Comparison of ENCODE assay signal across 9 mouse cellular contexts in genomic region chr9:13749675-13749998, GRCm38 (mm10). TPM values are rescaled to one million over a fixed set of nuclear protein-coding genes. Genes with fewer than 3 reads are reported as not detected.
A peak's percentile ranks its signal among the peaks of the same experiment; 100 is the strongest.
DNase-seq lines count a peak whose midpoint lies in the region; ATAC-seq and TF ChIP-seq lines count a peak whose summit lies in the region.
"Had no signal": no experiment of that assay in that cellular context is flagged by ENCODE, and none has a peak within 500 bp of the region (broad histone marks: within the 10 kb centered on the region; RNA-seq: fewer than 3 reads in every experiment).

No protein-coding gene starts in this region.

- H3K9me3 ChIP-seq in heart, embryonic 12.5 days (replicated peaks) = peaks cover 3% of the 10 kb centered on the region; the same call in 1 of the 2 replicates
- H3K9me3 ChIP-seq in ES-E14 (ENCODE audit: control insufficient read depth, insufficient read depth, low read depth, low read length) = no peaks in the 10 kb centered on the region

- H3K4me1 ChIP-seq in heart, embryonic 12.5 days (replicated peaks) = 0 out of 2 replicates have a peak, but pooled peaks cover 9% of the 10 kb centered on the region
- peaks cover 0 to 3% of the 10 kb centered on the region in 2 experiments; a peak in 1 of 4 replicates for H3K4me1 ChIP-seq in ES-E14 (ENCODE audit: control insufficient read depth in 2 of 2, insufficient read depth in 2 of 2, low read length in 2 of 2, poor library complexity in 1 of 2)

- 0 out of 2 replicates have a peak, but pooled peaks cover 4% of the 10 kb centered on the region for H3K36me3 ChIP-seq in heart, embryonic 12.5 days
- H3K36me3 ChIP-seq in ES-E14 (ENCODE audit: control insufficient read depth, insufficient read depth, low read length, poor library complexity, severe bottlenecking) = no peaks in the 10 kb centered on the region

- peak overlapping the region; percentile 86 for H3K9ac ChIP-seq in heart, embryonic 12.5 days
- peak overlapping the region; percentile 98 for H3K9ac ChIP-seq in ES-E14 (ENCODE audit: insufficient read depth, low read depth, low read length, poor library complexity, severe bottlenecking)

- in situ Hi-C loops in ES-E14 (cut with MboI; ENCODE audit: low sequenced_read_pairs in 2 of 2, unreplicated experiment in 2 of 2) = no loop called here

- no peak for DNase-seq in heart, postnatal 10 days
- peak; percentile 21 for DNase-seq in ES-E14 (ENCODE audit: low read depth, low spot score)
- no peak for DNase-seq in layer of hippocampus, adult 9-11 months
- no peak for DNase-seq in right cerebral cortex, postnatal 10 days (ENCODE audit: low spot score in 2 of 2)

- H3K27ac ChIP-seq in heart, embryonic 12.5 days (ENCODE audit: poor library complexity, severe bottlenecking) = peak overlapping the region; percentile 92
- H3K27ac ChIP-seq in ES-E14 (ENCODE audit: insufficient read depth, low read depth, low read length, poor library complexity, severe bottlenecking) = no peak overlapping the region

- intact Hi-C loops in heart, postnatal 10 days (cut with DNase I) = no loop called here

- peak overlapping the region; percentile 71 for H3K4me3 ChIP-seq in heart, embryonic 12.5 days
- peak overlapping the region; percentile 81 to 92 for H3K4me3 ChIP-seq in ES-E14 (ENCODE audit: insufficient read depth in 1 of 2, low read depth in 1 of 2, low read length in 2 of 2, poor library complexity in 1 of 2, severe bottlenecking in 1 of 2)

- H3K27me3 ChIP-seq in heart, embryonic 12.5 days (replicated peaks) = no peaks in the 10 kb centered on the region
- H3K27me3 ChIP-seq: Patski had no signal

- H3K4me2 ChIP-seq in heart, embryonic 12.5 days = peak overlapping the region; percentile 74

- 2% methylated on average over 7 of the region's 7 CpGs for WGBS in heart, embryonic 12.5 days

- ATAC-seq in heart, embryonic 12.5 days (ENCODE audit: insufficient number of reproducible peaks, low FRiP score) = no peak
- peak; percentile 5; the same call in 1 of the 2 replicates for ATAC-seq in granulocyte monocyte progenitor cell, adult 5-6 weeks (replicated peaks; ENCODE audit: poor library complexity, severe bottlenecking)
- peak; percentile 64 for ATAC-seq in megakaryocyte-erythroid progenitor cell, adult 5-6 weeks (replicated peaks; ENCODE audit: low FRiP score, low TSS enrichment, poor library complexity, severe bottlenecking)
- no peak for ATAC-seq in CD4-positive, CD25-positive, alpha-beta regulatory T cell, adult 4 months

TF ChIP-seq in ES-E14, 5 proteins besides CTCF, POLR2A, EP300 and RAD21:
- TF ChIP-seq CHD2 (IDR thresholded peaks at IDR 0.05; ENCODE audit: low read depth, low read length) (no peak), HCFC1 (IDR thresholded peaks at IDR 0.05; ENCODE audit: borderline replicate concordance, insufficient read depth, low read length) (no peak), ZNF384 (IDR thresholded peaks at IDR 0.05; ENCODE audit: low read depth, low read length) (no peak), MAFK (IDR thresholded peaks at IDR 0.05; ENCODE audit: insufficient read depth, low read depth, low read length) (no peak), ZC3H11A (IDR thresholded peaks at IDR 0.05; ENCODE audit: borderline replicate concordance, low read depth, low read length) (no peak)

RNA-seq across cellular contexts. Expression of gene Mtmr2, which starts 1.4 kb away (rescaled TPM):
- 56.6 and 57.9 TPM in 2 replicates for polyA plus RNA-seq in heart, embryonic 12.5 days (2016; fragmentation: Nextera tagmentation; extraction: Ambion mirVana)
- 10 to 100 TPM; 36.4 to 38.6 TPM for total RNA-seq in heart, postnatal 10 days (2021)
- 36.8 and 45.3 TPM in 2 replicates for total RNA-seq in ES-E14 (2012; rRNA removed)
- 33.7 and 42.9 TPM in 2 replicates for total RNA-seq in granulocyte monocyte progenitor cell, adult 5-6 weeks (2014; fragmentation: Nextera tagmentation)
- total RNA-seq in granulocyte monocyte progenitor cell, adult 5-6 weeks (2017) = 52.8 and 58.0 TPM in 2 replicates
- total RNA-seq in megakaryocyte-erythroid progenitor cell, adult 5-6 weeks (2014; fragmentation: Nextera tagmentation) = 21.4 and 25.0 TPM in 2 replicates
- total RNA-seq in megakaryocyte-erythroid progenitor cell, adult 5-6 weeks (2017) = 41.2 and 52.9 TPM in 2 replicates
- 10 to 100 TPM; 30.9 to 31.9 TPM for polyA plus RNA-seq in CD4-positive, CD25-positive, alpha-beta regulatory T cell, adult 4 months (2017; shearing (Covaris generic))

Comparison
In these comparisons a context has a peak if more than half of its experiments do, and no peak if none do; other contexts are left out.
1. ATAC-seq: peak in granulocyte monocyte progenitor cell, adult 5-6 weeks (single experiment) and megakaryocyte-erythroid progenitor cell, adult 5-6 weeks (single experiment); none in heart, embryonic 12.5 days (single experiment) and CD4-positive, CD25-positive, alpha-beta regulatory T cell, adult 4 months (single experiment).